Mouse (Mus musculus): ENCODE data around the gene Rnf223. TPM values are rescaled to one million over a fixed set of nuclear protein-coding genes. Genes with fewer than 3 reads are reported as not detected.

Gene Rnf223
- not detected for polyA plus RNA-seq (2014; fragmentation: Illumina TruSeq; extraction: RNeasy Lipid Tissue Mini Kit (QIAGEN cat#74804); ENCODE audit: insufficient read depth, low read depth, low replicate concordance)

GRCm38 (mm10) chr4:156130436-156130835, at the start of gene Rnf223:
TSS of gene Rnf223 (plus strand) at chr4:156130513.

GRCm38 (mm10) chr4:156109570-156110331, 20.6 kb upstream of the Rnf223 start, which contains the start of gene 9430015G10Rik:
TSS of gene 9430015G10Rik (plus strand) at chr4:156109982.

Other genes starting within 250 kb of the Rnf223 start
- 13.1 TPM for gene Pusl1, start 238.7 kb upstream of the Rnf223 start, polyA plus RNA-seq (2014; fragmentation: Illumina TruSeq; extraction: RNeasy Lipid Tissue Mini Kit (QIAGEN cat#74804); ENCODE audit: insufficient read depth, low read depth, low replicate concordance)
- 6.0 TPM for gene Acap3, start 238.7 kb upstream of the Rnf223 start, polyA plus RNA-seq (2014; fragmentation: Illumina TruSeq; extraction: RNeasy Lipid Tissue Mini Kit (QIAGEN cat#74804); ENCODE audit: insufficient read depth, low read depth, low replicate concordance)
- gene Ube2j2, start 186.7 kb upstream of the Rnf223 start, polyA plus RNA-seq (2014; fragmentation: Illumina TruSeq; extraction: RNeasy Lipid Tissue Mini Kit (QIAGEN cat#74804); ENCODE audit: insufficient read depth, low read depth, low replicate concordance) = 45.9 TPM
- gene C1qtnf12, start 168.2 kb upstream of the Rnf223 start, polyA plus RNA-seq (2014; fragmentation: Illumina TruSeq; extraction: RNeasy Lipid Tissue Mini Kit (QIAGEN cat#74804); ENCODE audit: insufficient read depth, low read depth, low replicate concordance) = 18.9 TPM
- 3.9 TPM for gene B3galt6, start 137.9 kb upstream of the Rnf223 start, polyA plus RNA-seq (2014; fragmentation: Illumina TruSeq; extraction: RNeasy Lipid Tissue Mini Kit (QIAGEN cat#74804); ENCODE audit: insufficient read depth, low read depth, low replicate concordance)
- gene Sdf4, start 137.6 kb upstream of the Rnf223 start, polyA plus RNA-seq (2014; fragmentation: Illumina TruSeq; extraction: RNeasy Lipid Tissue Mini Kit (QIAGEN cat#74804); ENCODE audit: insufficient read depth, low read depth, low replicate concordance) = 179 TPM
- 2.9 TPM for gene Tnfrsf4, start 116.7 kb upstream of the Rnf223 start, polyA plus RNA-seq (2014; fragmentation: Illumina TruSeq; extraction: RNeasy Lipid Tissue Mini Kit (QIAGEN cat#74804); ENCODE audit: insufficient read depth, low read depth, low replicate concordance)
- gene Tnfrsf18, start 104.3 kb upstream of the Rnf223 start, polyA plus RNA-seq (2014; fragmentation: Illumina TruSeq; extraction: RNeasy Lipid Tissue Mini Kit (QIAGEN cat#74804); ENCODE audit: insufficient read depth, low read depth, low replicate concordance) = 4.0 TPM
- 1.3 TPM for gene Ttll10, start 71.1 kb upstream of the Rnf223 start, polyA plus RNA-seq (2014; fragmentation: Illumina TruSeq; extraction: RNeasy Lipid Tissue Mini Kit (QIAGEN cat#74804); ENCODE audit: insufficient read depth, low read depth, low replicate concordance)
- gene 9430015G10Rik, start 20.5 kb upstream of the Rnf223 start, polyA plus RNA-seq (2014; fragmentation: Illumina TruSeq; extraction: RNeasy Lipid Tissue Mini Kit (QIAGEN cat#74804); ENCODE audit: insufficient read depth, low read depth, low replicate concordance) = 4.0 TPM
- 53.1 TPM for gene Agrn, start 67.0 kb downstream of the Rnf223 start, polyA plus RNA-seq (2014; fragmentation: Illumina TruSeq; extraction: RNeasy Lipid Tissue Mini Kit (QIAGEN cat#74804); ENCODE audit: insufficient read depth, low read depth, low replicate concordance)
- 46.9 TPM for gene Isg15, start 70.3 kb downstream of the Rnf223 start, polyA plus RNA-seq (2014; fragmentation: Illumina TruSeq; extraction: RNeasy Lipid Tissue Mini Kit (QIAGEN cat#74804); ENCODE audit: insufficient read depth, low read depth, low replicate concordance)
- 2.0 TPM for gene AW011738, start 72.8 kb downstream of the Rnf223 start, polyA plus RNA-seq (2014; fragmentation: Illumina TruSeq; extraction: RNeasy Lipid Tissue Mini Kit (QIAGEN cat#74804); ENCODE audit: insufficient read depth, low read depth, low replicate concordance)
- 1.2 TPM for gene Perm1, start 85.4 kb downstream of the Rnf223 start, polyA plus RNA-seq (2014; fragmentation: Illumina TruSeq; extraction: RNeasy Lipid Tissue Mini Kit (QIAGEN cat#74804); ENCODE audit: insufficient read depth, low read depth, low replicate concordance)
- 11.9 TPM for gene Plekhn1, start 104.3 kb downstream of the Rnf223 start, polyA plus RNA-seq (2014; fragmentation: Illumina TruSeq; extraction: RNeasy Lipid Tissue Mini Kit (QIAGEN cat#74804); ENCODE audit: insufficient read depth, low read depth, low replicate concordance)
- gene Noc2l, start 105.5 kb downstream of the Rnf223 start, polyA plus RNA-seq (2014; fragmentation: Illumina TruSeq; extraction: RNeasy Lipid Tissue Mini Kit (QIAGEN cat#74804); ENCODE audit: insufficient read depth, low read depth, low replicate concordance) = 23.9 TPM
- not detected for gene Samd11, start 125.1 kb downstream of the Rnf223 start, polyA plus RNA-seq (2014; fragmentation: Illumina TruSeq; extraction: RNeasy Lipid Tissue Mini Kit (QIAGEN cat#74804); ENCODE audit: insufficient read depth, low read depth, low replicate concordance)
- gene Vmn2r-ps159, start 200.6 kb downstream of the Rnf223 start, polyA plus RNA-seq (2014; fragmentation: Illumina TruSeq; extraction: RNeasy Lipid Tissue Mini Kit (QIAGEN cat#74804); ENCODE audit: insufficient read depth, low read depth, low replicate concordance) = not detected

All from lung, adult 10 weeks (tissue).